Mouse (Mus musculus) G1E (cell line): Measurements from ENCODE around the gene Pak6. TPM values are rescaled to one million over a fixed set of nuclear protein-coding genes. Genes with fewer than 3 reads are reported as not detected.

ENCODE experiments used
- ATAC-seq: 2 replicates; pipeline ENCODE4 v1.8.0; 2016; ENCODE audit warnings: mild to moderate bottlenecking; ENCODE audit not compliant: insufficient number of reproducible peaks, poor library complexity, low FRiP score, severe bottlenecking; ENCODE audit errors: extremely low read depth
- DNase-seq: peaks from one replicate; pipeline ENCODE4 v3.0.0; 2012; ENCODE audit warnings: low spot score
- H3K27me3 ChIP-seq: 2 replicates; pipeline ENCODE4 v1.6.1; 2012; ENCODE audit warnings: mild to moderate bottlenecking, low read length, inconsistent platforms; ENCODE audit not compliant: insufficient read depth
- H3K36me3 ChIP-seq: replicated peaks from 2 replicates; pipeline ENCODE3; 2012; ENCODE audit warnings: mild to moderate bottlenecking, inconsistent platforms
- H3K4me1 ChIP-seq: 2 replicates; pipeline ENCODE4 v1.6.1; 2012; ENCODE audit warnings: low read depth, low read length, inconsistent platforms, mixed read lengths; ENCODE audit not compliant: insufficient read depth
- H3K4me3 ChIP-seq: 2 replicates; pipeline ENCODE4 v1.5.1; 2012; ENCODE audit warnings: low read depth, mild to moderate bottlenecking, inconsistent platforms, low read length, moderate library complexity, mixed read lengths
- H3K9me3 ChIP-seq: replicated peaks from 2 replicates; pipeline ENCODE4 v1.6.1; 2012; ENCODE audit warnings: inconsistent platforms
- CTCF ChIP-seq: IDR thresholded peaks from 2 replicates; pipeline ENCODE4 v1.5.1; 2012; ENCODE audit warnings: low read depth, low read length, inconsistent platforms, mixed read lengths
- GATA1 ChIP-seq: IDR thresholded peaks from 2 replicates; pipeline ENCODE4 v1.6.1; 2012; ENCODE audit warnings: borderline replicate concordance, low read length, inconsistent platforms, mixed read lengths
- GATA2 ChIP-seq: IDR thresholded peaks from 2 replicates; pipeline ENCODE4 v1.6.1; 2012; ENCODE audit warnings: low read depth, low read length, inconsistent platforms, borderline replicate concordance
- POLR2AphosphoS5 ChIP-seq: IDR thresholded peaks from 2 replicates; pipeline ENCODE4 v1.6.1; 2012; ENCODE audit warnings: low read depth, low read length, inconsistent platforms; ENCODE audit not compliant: insufficient replicate concordance
- TAL1 ChIP-seq: conservative IDR thresholded peaks from 2 replicates; pipeline ENCODE4 v1.6.1; 2012; ENCODE audit warnings: low read depth, low read length, inconsistent platforms, mixed read lengths
- polyA plus RNA-seq: library from polyadenylated mRNA; stranded (reverse); fragments of >175 nt; gene quantifications from 2 replicates; pipeline ENCODE4 v1.2.3, GENCODE M21; 2012
- total RNA-seq, 2 experiments: library from RNA; stranded (forward) in 1 of 2; stranded (reverse) in 1 of 2; fragments of 200-1000 nt in 1 of 2; fragments of >200 nt in 1 of 2; fragmentation: Nextera tagmentation in 1 of 2; gene quantifications; 2 replicates each; pipeline ENCODE4 v1.2.3; 2014 to 2017

Gene Pak6
- total and polyA plus RNA-seq, 3 experiments: 6.2 to 28.0 (median 7.9) TPM

GRCm38 (mm10) chr2:118743261-118743943 lies 80.3 kb downstream of the Pak6 start:
- peak; percentile 69 for DNase-seq
- H3K27me3 ChIP-seq: peaks cover 9% of the 10 kb centered on the region
- H3K4me3 ChIP-seq: no peak overlapping the region
- peak; percentile 36; the same call in 1 of the 2 replicates for TF ChIP-seq CTCF
- TF ChIP-seq GATA2: no peak
- TF ChIP-seq GATA1: no peak
- TF ChIP-seq POLR2AphosphoS5: no peak
- no peaks in the 10 kb centered on the region for H3K9me3 ChIP-seq
- peaks cover 12% of the 10 kb centered on the region for H3K36me3 ChIP-seq
- ATAC-seq: 0 out of 2 replicates have a peak, but pooled peaks have one; percentile 24
- peaks cover 43% of the 10 kb centered on the region for H3K4me1 ChIP-seq

- ATAC-seq (no peak), DNase-seq (no peak)
- Histone ChIP-seq H3K4me3 (peak overlapping the region; percentile 93; the same call in 1 of the 2 replicates), H3K27me3 (peaks cover 9% of the 10 kb centered on the region), H3K9me3 (no peaks in the 10 kb centered on the region), H3K36me3 (peaks cover 24% of the 10 kb centered on the region), H3K4me1 (peaks cover 54% of the 10 kb centered on the region)
- TF ChIP-seq GATA2 (no peak), CTCF (no peak), TAL1 (no peak), POLR2AphosphoS5 (no peak), GATA1 (no peak)
These were observed 81.5 kb downstream of the Pak6 start for GRCm38 (mm10) chr2:118744621-118745020.

GRCm38 (mm10) chr2:118745232-118745884 lies 82.3 kb downstream of the Pak6 start, which contains the start of gene Inafm2:
Gene Inafm2 (plus strand): TSS chr2:118745758.
- TF ChIP-seq TAL1 (no peak), GATA2 (no peak), GATA1 (no peak), CTCF (no peak), POLR2AphosphoS5 (no peak)
- peaks cover 31% of the 10 kb centered on the region for H3K36me3 ChIP-seq
- peak within 1 kb of the TSS; percentile 93 for H3K4me3 ChIP-seq
- DNase-seq (peak; percentile 97), ATAC-seq (peak; percentile 76)
- H3K4me1 ChIP-seq: peaks cover 52% of the 10 kb centered on the region
- no peaks in the 10 kb centered on the region for H3K9me3 ChIP-seq
- peaks cover 9% of the 10 kb centered on the region for H3K27me3 ChIP-seq

DNA sequence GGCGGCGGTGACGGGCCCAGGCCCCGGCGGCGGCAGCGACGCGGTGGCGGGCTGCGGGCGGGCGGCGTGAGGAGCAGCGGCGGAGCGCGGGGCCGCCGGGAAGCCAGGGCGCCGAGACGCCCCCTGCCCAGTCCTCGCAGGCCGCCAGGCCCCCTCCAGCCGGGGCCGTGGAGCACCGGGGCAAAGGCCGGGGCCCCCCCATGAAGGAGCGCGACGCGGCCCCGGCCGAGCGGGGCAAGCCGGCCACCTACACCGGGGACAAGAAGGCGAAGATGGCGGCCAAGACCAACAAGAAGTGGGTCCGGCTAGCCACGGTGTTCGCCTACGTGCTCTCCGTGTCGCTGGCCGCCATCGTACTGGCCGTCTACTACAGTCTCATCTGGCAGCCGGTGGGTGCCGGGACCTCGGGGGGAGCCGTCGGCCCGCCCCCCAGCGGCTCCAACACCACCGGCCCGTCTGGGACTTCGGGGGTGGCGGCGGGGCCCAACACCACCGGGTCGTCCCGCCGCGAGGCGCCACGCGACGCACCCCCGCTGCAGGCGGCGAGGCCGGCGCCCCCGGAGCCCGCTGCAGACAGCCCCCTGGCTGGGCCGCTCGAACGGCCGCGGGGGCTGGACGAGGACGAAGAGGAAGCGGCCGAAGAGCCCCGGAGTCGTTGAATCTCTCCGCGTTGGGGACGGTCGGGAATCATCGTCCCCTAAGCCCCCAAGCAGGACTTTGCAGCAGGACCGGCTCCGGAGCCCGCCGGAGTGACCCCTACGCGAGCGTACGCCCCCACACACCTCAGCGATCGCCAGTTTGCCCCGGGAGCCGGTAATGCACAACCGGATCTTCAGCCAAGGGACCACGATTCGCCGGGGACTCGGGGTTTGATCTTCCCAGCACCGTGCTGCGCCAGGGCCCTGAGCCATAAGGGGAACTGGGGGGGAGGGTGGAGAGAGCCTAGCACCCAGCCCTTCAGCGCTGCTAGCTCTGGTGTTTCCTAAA lies 83.1 kb downstream of the Pak6 start:
- Histone ChIP-seq H3K36me3 (peaks cover 38% of the 10 kb centered on the region), H3K4me1 (peaks cover 51% of the 10 kb centered on the region), H3K9me3 (no peaks in the 10 kb centered on the region), H3K27me3 (peaks cover 9% of the 10 kb centered on the region), H3K4me3 (peak overlapping the region; percentile 93)
- ATAC-seq: 0 out of 2 replicates have a peak, but pooled peaks have one; percentile 16
- peak; percentile 60 for DNase-seq
- no peak for TF ChIP-seq POLR2AphosphoS5
- no peak for TF ChIP-seq GATA2
- no peak for TF ChIP-seq CTCF
- TF ChIP-seq GATA1: no peak
- no peak for TF ChIP-seq TAL1

DNA sequence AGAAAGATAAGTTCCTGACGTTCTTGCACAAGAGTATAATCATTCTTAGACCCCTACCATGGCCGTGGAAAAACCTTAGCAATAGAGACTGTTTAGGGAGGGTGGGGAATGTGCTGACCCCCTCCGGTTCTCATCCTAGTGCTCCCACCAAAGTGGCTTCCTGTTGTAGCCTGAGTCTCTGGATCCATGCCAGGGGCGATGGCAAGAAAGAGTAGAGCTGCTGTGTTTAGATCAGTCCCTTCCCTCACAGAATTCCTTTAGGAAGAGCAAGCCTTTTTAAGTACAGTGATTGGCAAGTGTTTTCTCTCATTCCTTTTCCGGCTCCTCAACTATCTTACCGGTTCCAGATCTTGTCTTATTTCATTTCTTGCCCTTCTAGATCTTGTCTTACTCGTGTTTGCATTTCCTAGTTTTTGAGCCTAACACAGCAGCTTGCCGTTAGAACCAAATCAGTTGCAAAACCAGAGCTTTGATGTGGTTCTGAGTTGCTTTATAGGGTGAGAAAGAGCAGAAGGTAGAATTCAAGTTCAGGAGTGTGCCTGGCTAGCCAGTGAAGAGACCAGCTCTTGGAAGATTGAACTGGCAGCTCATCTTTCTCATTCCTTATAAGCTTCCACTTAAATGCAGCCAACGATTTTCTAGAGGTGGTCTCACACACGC lies 84.3 kb downstream of the Pak6 start:
- DNase-seq (no peak), ATAC-seq (no peak)
- no peaks in the 10 kb centered on the region for H3K9me3 ChIP-seq
- H3K4me3 ChIP-seq: peak overlapping the region; percentile 93; the same call in 1 of the 2 replicates
- peaks cover 61% of the 10 kb centered on the region for H3K4me1 ChIP-seq
- H3K36me3 ChIP-seq: peaks cover 50% of the 10 kb centered on the region
- peaks cover 2% of the 10 kb centered on the region for H3K27me3 ChIP-seq
- TF ChIP-seq GATA1 (no peak), CTCF (no peak), TAL1 (no peak), POLR2AphosphoS5 (no peak), GATA2 (no peak)

Other genes starting within 250 kb of the Pak6 start
- gene Srp14, start 183.6 kb upstream of the Pak6 start, total RNA-seq (2014; fragmentation: Nextera tagmentation): 107 and 121 TPM in 2 replicates
- 303 and 317 TPM in 2 replicates for gene Srp14, start 183.6 kb upstream of the Pak6 start, total RNA-seq (2017)
- gene Srp14, start 183.6 kb upstream of the Pak6 start, polyA plus RNA-seq: 69.1 and 110 TPM in 2 replicates
- not detected in 2 replicates for gene Bmf, start 113.6 kb upstream of the Pak6 start, total RNA-seq (2014; fragmentation: Nextera tagmentation)
- 0.16 TPM in 1 of 2 replicates, not detected in the other for gene Bmf, start 113.6 kb upstream of the Pak6 start, total RNA-seq (2017)
- 0.17 TPM in 1 of 2 replicates, not detected in the other for gene Bmf, start 113.6 kb upstream of the Pak6 start, polyA plus RNA-seq
- gene Bub1b, start 65.1 kb upstream of the Pak6 start, total RNA-seq (2014; fragmentation: Nextera tagmentation): 69.8 and 75.1 TPM in 2 replicates
- 110 and 126 TPM in 2 replicates for gene Bub1b, start 65.1 kb upstream of the Pak6 start, total RNA-seq (2017)
- 21.1 and 26.3 TPM in 2 replicates for gene Bub1b, start 65.1 kb upstream of the Pak6 start, polyA plus RNA-seq
- 0.15 TPM in 1 of 2 replicates, not detected in the other for gene Ankrd63, start 40.7 kb downstream of the Pak6 start, total RNA-seq (2014; fragmentation: Nextera tagmentation)
- gene Ankrd63, start 40.7 kb downstream of the Pak6 start, total RNA-seq (2017): under 0.01 and 0.05 TPM in 2 replicates
- gene Ankrd63, start 40.7 kb downstream of the Pak6 start, polyA plus RNA-seq: not detected in 2 replicates
- 25.6 and 30.6 TPM in 2 replicates for gene Plcb2, start 65.1 kb downstream of the Pak6 start, total RNA-seq (2014; fragmentation: Nextera tagmentation)
- 7.3 and 8.5 TPM in 2 replicates for gene Plcb2, start 65.1 kb downstream of the Pak6 start, total RNA-seq (2017)
- gene Plcb2, start 65.1 kb downstream of the Pak6 start, polyA plus RNA-seq: 4.5 and 5.4 TPM in 2 replicates
- gene Inafm2, start 82.5 kb downstream of the Pak6 start, total RNA-seq (2014; fragmentation: Nextera tagmentation): 24.8 and 26.5 TPM in 2 replicates
- gene Inafm2, start 82.5 kb downstream of the Pak6 start, total RNA-seq (2017): 14.8 and 16.0 TPM in 2 replicates
- gene Inafm2, start 82.5 kb downstream of the Pak6 start, polyA plus RNA-seq: 21.0 and 28.6 TPM in 2 replicates
- not detected in 2 replicates for gene Ccdc9b, start 99.4 kb downstream of the Pak6 start, total RNA-seq (2014; fragmentation: Nextera tagmentation)
- gene Ccdc9b, start 99.4 kb downstream of the Pak6 start, total RNA-seq (2017): 0.05 and 0.06 TPM in 2 replicates
- not detected in 2 replicates for gene Ccdc9b, start 99.4 kb downstream of the Pak6 start, polyA plus RNA-seq
- not detected in 2 replicates for gene Phgr1, start 109.5 kb downstream of the Pak6 start, total RNA-seq (2014; fragmentation: Nextera tagmentation)
- gene Phgr1, start 109.5 kb downstream of the Pak6 start, total RNA-seq (2017): not detected in 2 replicates
- gene Phgr1, start 109.5 kb downstream of the Pak6 start, polyA plus RNA-seq: not detected in 2 replicates
- not detected in 2 replicates for gene Disp2, start 116.4 kb downstream of the Pak6 start, total RNA-seq (2014; fragmentation: Nextera tagmentation)
- 0.16 and 0.17 TPM in 2 replicates for gene Disp2, start 116.4 kb downstream of the Pak6 start, total RNA-seq (2017)
- gene Disp2, start 116.4 kb downstream of the Pak6 start, polyA plus RNA-seq: 0.03 and 0.04 TPM in 2 replicates
- gene Knstrn, start 150.7 kb downstream of the Pak6 start, total RNA-seq (2014; fragmentation: Nextera tagmentation): 40.6 and 65.7 TPM in 2 replicates
- gene Knstrn, start 150.7 kb downstream of the Pak6 start, total RNA-seq (2017): 78.0 and 98.1 TPM in 2 replicates
- 86.4 and 137 TPM in 2 replicates for gene Knstrn, start 150.7 kb downstream of the Pak6 start, polyA plus RNA-seq
- gene Ivd, start 198.7 kb downstream of the Pak6 start, total RNA-seq (2014; fragmentation: Nextera tagmentation): 13.4 and 18.5 TPM in 2 replicates
- 22.2 and 25.4 TPM in 2 replicates for gene Ivd, start 198.7 kb downstream of the Pak6 start, total RNA-seq (2017)
- gene Ivd, start 198.7 kb downstream of the Pak6 start, polyA plus RNA-seq: 11.4 and 11.5 TPM in 2 replicates
- gene Bahd1, start 237.1 kb downstream of the Pak6 start, total RNA-seq (2014; fragmentation: Nextera tagmentation): 38.2 and 53.9 TPM in 2 replicates
- 11.0 and 12.5 TPM in 2 replicates for gene Bahd1, start 237.1 kb downstream of the Pak6 start, total RNA-seq (2017)
- 135 and 153 TPM in 2 replicates for gene Bahd1, start 237.1 kb downstream of the Pak6 start, polyA plus RNA-seq